ENCODE assay signal across 10 mouse cellular contexts in genomic region chr1:186444701-186445131, GRCm38 (mm10).
DNase-seq lines count a peak whose midpoint lies in the region; ATAC-seq lines count a peak whose summit lies in the region.
"Had no signal": no experiment of that assay in that cellular context is flagged by ENCODE, and none has a peak within 500 bp of the region (broad histone marks: within the 10 kb centered on the region; RNA-seq: fewer than 3 reads in every experiment).

No protein-coding gene starts in this region.

- no peak for ATAC-seq in forebrain, embryonic 13.5 days
- ATAC-seq: hindbrain, embryonic 16.5 days had no signal

- H3K27me3 ChIP-seq in heart, embryonic 10.5 days (ENCODE audit: insufficient read depth, poor library complexity, severe bottlenecking) = no peaks in the 10 kb centered on the region
- no peaks in the 10 kb centered on the region for H3K27me3 ChIP-seq in forebrain, embryonic 13.5 days

- no peak overlapping the region for H3K4me2 ChIP-seq in forebrain, embryonic 13.5 days

- no peaks in the 10 kb centered on the region for H3K36me3 ChIP-seq in heart, embryonic 10.5 days
- no peaks in the 10 kb centered on the region for H3K36me3 ChIP-seq in forebrain, embryonic 13.5 days (ENCODE audit: poor library complexity, severe bottlenecking)

- no peak overlapping the region for H3K9ac ChIP-seq in forebrain, embryonic 13.5 days

- H3K9me3 ChIP-seq in heart, embryonic 10.5 days = no peaks in the 10 kb centered on the region
- no peaks in the 10 kb centered on the region for H3K9me3 ChIP-seq in forebrain, embryonic 13.5 days (replicated peaks)

- WGBS in heart, embryonic 10.5 days = 27% methylated on average over 5 of the region's 5 CpGs
- WGBS in forebrain, embryonic 13.5 days = 51% methylated on average over 5 of the region's 5 CpGs

- no peak overlapping the region for H3K4me3 ChIP-seq in heart, embryonic 10.5 days
- no peak overlapping the region for H3K4me3 ChIP-seq in forebrain, embryonic 13.5 days

- 0 out of 2 replicates have a peak overlapping the region, but pooled peaks have one; percentile 2 for H3K27ac ChIP-seq in heart, embryonic 10.5 days
- no peak overlapping the region for H3K27ac ChIP-seq in forebrain, embryonic 13.5 days

- DNase-seq in ovary, postnatal 36 days (ENCODE audit: low spot score) = peak; percentile 7
- DNase-seq in ovary, postnatal 14 days (ENCODE audit: low spot score) = no peak
- peak; percentile 84 for DNase-seq in heart, embryonic 10.5 days (ENCODE audit: low spot score)
- peak; percentile 32 to 55 for DNase-seq in kidney, postnatal 25 days
- DNase-seq in testis, postnatal 10 days (ENCODE audit: low spot score) = peak; percentile 42
- DNase-seq in B cell, adult 2 months = no peak
- no peak for DNase-seq in cerebellum, postnatal 4 days (ENCODE audit: low spot score in 2 of 2)
- DNase-seq: thymus, adult 2 months had no signal

- H3K4me1 ChIP-seq in heart, embryonic 10.5 days = peaks cover 22% of the 10 kb centered on the region
- H3K4me1 ChIP-seq in forebrain, embryonic 13.5 days = peaks cover 4% of the 10 kb centered on the region; the same call in 1 of the 2 replicates

Comparison
In these comparisons a context has a peak if more than half of its experiments do, and no peak if none do; other contexts are left out.
1. DNase-seq: peak in ovary, postnatal 36 days (single experiment), heart, embryonic 10.5 days (single experiment), kidney, postnatal 25 days (2 of 2) and testis, postnatal 10 days (single experiment); none in ovary, postnatal 14 days (single experiment), B cell, adult 2 months (0 of 2) and cerebellum, postnatal 4 days (0 of 2).